Mouse (Mus musculus): ENCODE results near the gene Grik4.
"Not testable (repeated sequence)": the region's sequence is repeated elsewhere in the genome, so short reads cannot be mapped to it uniquely, and the experiment has no call there.

The Grik4 gene

GRCm38 (mm10) chr9:42943781-42944535 is at the start of gene Grik4:
Gene Grik4 (minus strand): TSS chr9:42944493.
- DNase-seq = no peak

GRCm38 (mm10) chr9:42993659-42994058 is 49.4 kb upstream of the Grik4 start:
- DNase-seq = no peak

GRCm38 (mm10) chr9:42987988-42988387 is 43.7 kb upstream of the Grik4 start:
- DNase-seq = no peak

- no peak for DNase-seq
These were observed 24.7 kb upstream of the Grik4 start for GRCm38 (mm10) chr9:42968894-42969521.

GRCm38 (mm10) chr9:42967731-42968130 is 23.4 kb upstream of the Grik4 start:
- DNase-seq = no peak

- DNase-seq = not testable (repeated sequence)
These were observed 20.5 kb upstream of the Grik4 start for GRCm38 (mm10) chr9:42964809-42965208.

DNA sequence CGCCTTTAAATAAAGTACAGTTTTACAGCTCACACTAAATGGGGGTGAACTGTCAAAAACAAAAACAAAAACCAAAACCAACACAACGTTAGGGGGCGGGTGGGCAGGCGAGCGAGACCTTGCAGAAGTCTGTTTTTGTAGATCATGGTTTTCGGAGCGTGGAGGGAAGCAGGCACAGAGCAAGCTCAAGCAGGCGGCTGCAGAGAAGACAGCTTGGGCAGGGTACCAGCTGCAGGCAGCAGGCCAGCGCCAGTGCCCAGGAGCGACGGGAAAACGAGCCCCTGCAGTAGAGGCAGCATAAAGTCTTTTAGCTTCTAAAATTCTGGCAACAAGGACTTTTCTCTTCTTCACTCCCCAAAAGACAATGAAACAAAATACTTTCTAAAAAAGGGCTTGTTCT is 20.1 kb upstream of the Grik4 start:
- DNase-seq = no peak

DNA sequence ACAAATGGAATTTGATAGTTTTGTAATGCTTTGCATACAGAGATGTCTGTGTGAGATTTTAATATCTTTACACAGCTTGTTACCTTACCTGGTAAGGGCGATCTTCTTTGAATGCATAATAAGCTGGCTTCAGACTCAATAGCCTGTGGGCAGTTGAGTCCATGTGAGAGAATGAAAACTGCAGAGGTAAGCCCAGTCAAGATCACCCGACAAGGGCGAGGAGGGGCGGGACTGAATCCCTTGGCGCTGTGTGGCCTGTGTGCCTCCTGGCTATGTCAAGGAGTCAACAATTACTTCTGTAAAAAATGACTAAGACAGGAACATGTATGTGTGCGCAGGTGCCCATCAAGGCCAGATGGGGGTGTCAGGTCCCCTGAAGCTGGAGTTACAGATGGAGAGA is 18.2 kb upstream of the Grik4 start:
- peak; percentile 51 for DNase-seq

GRCm38 (mm10) chr9:42958401-42958800 is 14.1 kb upstream of the Grik4 start:
- no peak for DNase-seq

- DNase-seq = no peak
These were observed 4.1 kb upstream of the Grik4 start for GRCm38 (mm10) chr9:42948381-42948780.

DNA sequence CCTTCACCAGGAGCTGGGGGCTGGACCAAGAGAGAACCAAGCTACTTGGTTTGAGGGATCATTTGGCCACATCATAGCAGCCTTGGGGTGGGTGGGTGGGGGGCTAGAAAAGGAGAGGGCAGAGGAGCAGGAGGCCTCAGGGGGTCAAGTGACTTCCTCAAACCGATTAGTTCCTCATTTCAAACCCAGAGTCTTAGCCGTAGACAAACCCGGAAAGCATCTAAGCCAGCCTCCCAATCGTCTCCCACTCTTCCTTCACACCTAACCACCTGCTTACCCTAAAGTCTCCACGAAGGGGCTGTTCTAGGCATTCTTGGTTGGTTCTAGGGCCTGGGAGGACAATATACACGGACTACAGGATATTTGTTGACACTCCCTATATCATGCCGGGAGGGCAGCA is 881 bp upstream of the Grik4 start:
- DNase-seq = no peak

- DNase-seq = peak; percentile 68
These were observed 278 bp upstream of the Grik4 start for GRCm38 (mm10) chr9:42944536-42945006.

DNA sequence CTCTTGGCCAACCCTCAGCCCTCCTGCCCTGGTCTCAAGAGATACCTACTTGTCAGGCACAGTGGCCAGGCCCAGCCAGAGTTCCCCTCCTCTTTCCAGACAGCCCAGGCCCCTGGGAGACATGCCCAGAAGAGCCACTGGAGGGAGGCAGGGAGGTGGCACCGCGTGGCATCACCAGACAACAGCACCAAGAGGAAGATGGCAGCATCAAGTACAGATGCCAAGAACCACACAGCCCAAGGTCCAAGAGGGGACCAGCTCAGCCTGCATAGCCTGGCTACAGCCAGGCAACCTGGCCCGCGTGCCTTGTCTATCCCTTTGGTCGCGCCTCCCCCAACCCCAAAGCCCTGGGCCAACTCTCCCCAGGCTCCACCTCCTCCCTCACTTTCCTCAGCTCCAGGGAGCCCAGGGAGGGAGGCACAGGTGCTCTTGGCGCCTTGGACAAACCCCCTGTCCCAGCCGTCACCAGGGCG is 1.2 kb downstream of the Grik4 start:
- DNase-seq = no peak

DNA sequence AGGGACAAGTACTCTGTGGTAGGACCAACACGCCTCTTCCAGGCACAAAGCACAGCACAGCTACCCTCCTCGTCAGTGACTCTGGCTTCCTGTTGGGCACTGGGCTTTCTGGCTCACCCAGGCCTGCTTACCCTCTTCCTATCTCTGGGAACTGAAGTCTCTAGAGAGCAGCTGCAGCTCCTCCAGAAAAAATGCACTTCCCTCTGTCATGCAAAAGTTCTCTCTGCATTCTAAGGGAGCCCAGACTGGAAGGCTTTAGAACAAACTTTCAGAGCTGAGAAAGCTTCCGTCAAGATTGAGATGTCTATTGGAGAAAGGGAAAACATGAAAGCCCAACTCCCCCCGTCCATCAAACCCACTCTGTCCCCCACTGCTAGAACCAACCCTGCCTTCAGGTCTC is 2.1 kb downstream of the Grik4 start:
- DNase-seq = no peak

DNA sequence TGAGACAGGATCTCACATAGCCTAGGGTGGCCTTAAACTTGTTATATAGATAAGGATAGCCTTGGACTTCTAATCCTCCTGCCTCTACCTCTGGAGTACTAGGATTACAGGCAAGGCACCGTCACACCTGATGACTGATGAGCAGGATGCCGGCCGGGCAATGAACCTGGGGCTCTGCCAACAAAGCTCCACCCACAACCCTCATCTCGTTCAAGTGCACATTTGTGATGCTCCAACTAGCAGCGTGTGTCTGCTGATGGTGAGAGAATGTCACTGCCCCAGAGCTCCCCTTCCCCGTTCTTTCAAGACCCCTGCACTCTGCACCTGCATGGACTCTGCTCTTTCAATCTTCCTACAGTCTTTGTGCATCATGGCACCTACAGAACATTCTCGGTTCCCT is 12.1 kb downstream of the Grik4 start:
- no peak for DNase-seq

GRCm38 (mm10) chr9:42927498-42927897 is 16.8 kb downstream of the Grik4 start:
- DNase-seq = no peak

- no peak for DNase-seq
These were observed 17.7 kb downstream of the Grik4 start for GRCm38 (mm10) chr9:42926564-42926963.

- no peak for DNase-seq
These were observed 22.5 kb downstream of the Grik4 start for GRCm38 (mm10) chr9:42921830-42922229.

- DNase-seq = no peak
These were observed 24.1 kb downstream of the Grik4 start for GRCm38 (mm10) chr9:42920190-42920589.

GRCm38 (mm10) chr9:42917911-42918310 is 26.4 kb downstream of the Grik4 start:
- DNase-seq = no peak

DNA sequence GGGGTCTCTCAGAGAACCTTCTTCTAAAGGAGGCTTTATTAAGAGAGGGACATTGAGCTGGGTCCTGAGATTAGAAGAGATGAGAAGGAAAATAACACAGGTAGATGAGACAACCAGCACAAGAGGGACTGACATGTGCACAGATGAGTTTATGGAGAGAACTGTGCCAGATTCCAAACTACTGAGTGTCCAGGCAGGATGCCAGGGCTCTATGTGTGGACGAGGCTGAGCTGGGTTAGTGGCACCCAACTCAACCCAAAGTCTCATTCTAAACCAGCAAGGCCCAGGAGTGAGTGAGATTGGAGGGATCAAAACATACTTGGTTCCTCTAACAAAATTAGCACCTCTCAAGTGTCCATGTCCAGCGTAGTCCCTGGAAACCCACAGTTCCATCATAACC is 31.1 kb downstream of the Grik4 start:
- DNase-seq = no peak

- DNase-seq = peak; percentile 12
These were observed 35.5 kb downstream of the Grik4 start for GRCm38 (mm10) chr9:42908657-42909313.

DNA sequence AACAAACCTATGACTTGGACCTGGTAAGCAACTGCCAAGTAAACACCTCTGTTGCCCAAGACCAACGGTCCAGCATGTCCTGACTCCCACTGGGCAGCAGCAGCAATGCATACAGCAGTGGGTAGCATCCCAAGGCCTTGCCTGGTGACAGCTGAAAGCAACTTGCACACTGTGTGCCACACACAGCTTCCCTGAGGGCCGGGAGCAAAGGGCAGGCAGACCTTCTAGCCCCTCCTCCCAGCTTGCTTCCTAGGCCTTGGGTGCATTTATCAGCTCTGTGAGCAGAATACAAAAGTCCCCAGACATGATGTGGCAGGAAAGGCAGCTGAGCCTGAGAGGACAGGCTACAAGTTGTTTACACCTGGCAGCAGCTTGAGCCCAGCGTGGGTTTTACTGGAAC is 37.3 kb downstream of the Grik4 start:
- no peak for DNase-seq

DNA sequence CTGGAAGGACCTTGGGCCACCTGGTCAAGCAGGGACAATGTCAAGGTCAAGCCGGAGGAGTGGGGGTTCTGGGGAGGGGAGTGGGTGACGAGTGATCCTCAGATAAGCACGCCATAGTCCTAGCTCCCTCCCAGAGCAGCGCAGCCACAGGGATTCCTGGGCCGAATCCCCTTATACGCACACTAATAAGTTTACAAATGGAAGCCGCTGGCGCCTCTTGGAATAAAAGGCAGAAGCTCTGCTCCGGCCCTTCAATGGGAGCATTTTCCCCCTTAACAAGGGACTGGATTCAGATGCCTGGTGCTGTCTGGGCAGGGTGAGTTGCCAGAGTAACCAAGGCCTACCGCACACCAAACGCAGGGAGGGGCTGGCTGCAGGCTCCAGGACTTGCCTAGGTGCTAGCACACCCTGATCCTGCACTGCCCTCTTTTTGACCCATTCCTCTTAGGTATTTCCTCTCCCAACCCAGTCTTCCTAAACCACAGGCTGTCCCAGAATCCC is 46.2 kb downstream of the Grik4 start:
- no peak for DNase-seq

Data from kidney, adult 11 months (tissue).